Mouse (Mus musculus) lung, postnatal 0 days (tissue): ENCODE results near the gene Xrcc2.

Source experiments
- CTCF ChIP-seq: IDR thresholded peaks from 2 replicates; pipeline ENCODE4 v1.5.1; 2016; ENCODE audit warnings: antibody characterized with exemption, mild to moderate bottlenecking
- EP300 ChIP-seq: IDR thresholded peaks from 2 replicates; pipeline ENCODE4 v1.6.1; 2016; ENCODE audit warnings: antibody characterized with exemption, mild to moderate bottlenecking, control low read depth

DNA sequence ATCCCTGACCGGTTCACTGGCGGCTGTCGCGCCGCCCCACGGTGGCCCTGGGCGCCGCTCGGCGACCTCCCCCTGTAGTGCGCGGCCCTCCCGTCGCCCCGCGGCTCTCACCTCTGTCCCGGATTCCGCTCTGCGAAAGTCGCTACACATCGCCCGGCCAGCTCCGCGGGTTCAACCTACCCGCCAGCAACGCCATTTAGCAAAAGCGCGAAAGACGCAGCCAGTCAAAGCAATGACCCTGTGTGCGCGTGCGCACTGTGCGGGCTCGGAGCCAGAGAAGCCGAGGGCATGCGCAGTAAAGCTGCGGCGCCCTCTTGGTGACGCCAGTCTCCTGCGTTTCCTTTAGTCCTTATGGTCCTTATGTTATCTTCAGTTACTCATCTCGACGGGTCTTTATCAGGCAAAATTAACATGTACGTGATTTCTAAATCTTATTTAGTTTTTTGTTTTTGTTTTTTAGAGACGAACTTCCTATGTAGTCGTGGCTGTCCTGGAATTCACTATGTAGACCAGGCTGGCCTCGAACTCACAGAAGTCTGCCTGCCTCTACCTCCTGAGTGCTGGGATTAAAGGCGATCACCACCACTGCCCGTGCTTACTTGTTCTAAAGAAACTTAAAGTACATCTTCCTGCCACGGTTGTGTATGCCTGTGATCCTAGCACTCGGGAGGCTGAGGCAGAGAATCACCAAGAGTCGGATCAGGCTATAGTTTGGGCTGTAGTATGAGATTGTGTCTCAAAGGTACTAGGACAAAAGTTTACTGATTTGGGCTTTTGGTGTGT, at the start of gene Xrcc2:
- peak; percentile 19; the same call in 1 of the 2 replicates for TF ChIP-seq CTCF
- TF ChIP-seq EP300 = no peak
